Mouse (Mus musculus) lung, postnatal 10 days (tissue): ENCODE results near the gene Cacng2.
A peak's percentile ranks its signal among the peaks of the same experiment; 100 is the strongest.

Source experiments
- DNase-seq: peaks from one replicate; pipeline ENCODE4 v3.0.0; 2021

Cacng2 gene

GRCm38 (mm10) chr15:78001400-78001799 is 118.4 kb downstream of the Cacng2 start:
- DNase-seq, result no peak

- no peak for DNase-seq
Measured at GRCm38 (mm10) chr15:77988541-77988940, 131.3 kb downstream of the Cacng2 start.

- DNase-seq, result no peak
Measured at GRCm38 (mm10) chr15:77983391-77983790, 136.4 kb downstream of the Cacng2 start.

- peak; percentile 24 for DNase-seq
Measured at GRCm38 (mm10) chr15:77982195-77982939, 137.5 kb downstream of the Cacng2 start.

GRCm38 (mm10) chr15:77981181-77981680 is 138.6 kb downstream of the Cacng2 start:
- no peak for DNase-seq

GRCm38 (mm10) chr15:77979427-77979865 is 140.4 kb downstream of the Cacng2 start:
- DNase-seq, result no peak

- DNase-seq, result no peak
Measured at GRCm38 (mm10) chr15:77977663-77978062, 142.2 kb downstream of the Cacng2 start.

- no peak for DNase-seq
Measured at GRCm38 (mm10) chr15:77974165-77974841, 145.5 kb downstream of the Cacng2 start.

- DNase-seq, result peak; percentile 99
Measured at GRCm38 (mm10) chr15:77970470-77971292, 149.1 kb downstream of the Cacng2 start, which contains the start of gene Eif3d. Gene Eif3d, minus strand, starts transcription at chr15:77970813.

- no peak for DNase-seq
Measured at GRCm38 (mm10) chr15:77969940-77970469, 149.8 kb downstream of the Cacng2 start.

- no peak for DNase-seq
Measured at GRCm38 (mm10) chr15:77965117-77965528, 154.7 kb downstream of the Cacng2 start.

- no peak for DNase-seq
Measured at GRCm38 (mm10) chr15:77962447-77962846, 157.4 kb downstream of the Cacng2 start.

GRCm38 (mm10) chr15:77960693-77961092 is 159.1 kb downstream of the Cacng2 start:
- DNase-seq, result no peak

GRCm38 (mm10) chr15:77958071-77958470 is 161.8 kb downstream of the Cacng2 start:
- DNase-seq, result no peak

- no peak for DNase-seq
Measured at GRCm38 (mm10) chr15:77957625-77958024, 162.2 kb downstream of the Cacng2 start.

GRCm38 (mm10) chr15:77956404-77956901 is 163.4 kb downstream of the Cacng2 start, which contains the start of gene Foxred2:
Gene Foxred2, minus strand, starts transcription at chr15:77956722.
- DNase-seq, result peak; percentile 90

GRCm38 (mm10) chr15:77955440-77956403 is 164.1 kb downstream of the Cacng2 start:
- no peak for DNase-seq

GRCm38 (mm10) chr15:77954362-77954761 is 165.5 kb downstream of the Cacng2 start:
- no peak for DNase-seq

- DNase-seq, result no peak
Measured at GRCm38 (mm10) chr15:77952921-77953320, 166.9 kb downstream of the Cacng2 start.

GRCm38 (mm10) chr15:77949061-77949460 is 170.8 kb downstream of the Cacng2 start:
- no peak for DNase-seq

- DNase-seq, result peak; percentile 42
Measured at GRCm38 (mm10) chr15:77945711-77946110, 174.1 kb downstream of the Cacng2 start.
